Mouse (Mus musculus): ENCODE measurements at regions not wholly inside any gene's neighbourhood (a gene's known extent, or its start where the extent isn't known, plus 50 kb on each side); places are given as distances from the start of the nearest gene placed in this dataset.

DNA sequence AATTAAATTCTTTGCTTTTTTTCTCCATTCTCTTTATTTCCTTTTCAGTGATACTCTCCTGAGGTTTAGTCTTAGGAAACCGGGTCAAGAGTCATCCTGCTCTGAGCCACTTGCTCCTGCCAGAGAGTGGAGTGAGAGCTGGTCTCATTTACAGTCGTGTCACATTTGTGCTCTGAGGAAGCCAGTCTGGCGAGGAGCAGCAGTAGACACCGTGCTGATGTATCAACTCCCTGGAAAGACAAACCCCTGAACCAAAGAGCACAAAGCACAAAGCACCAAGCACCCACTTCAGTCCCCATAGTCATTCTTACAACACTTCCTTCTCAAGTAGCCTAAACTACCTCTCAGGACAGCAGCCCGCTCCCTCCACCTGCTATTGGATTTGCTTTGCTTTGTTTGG lies 390.7 kb downstream of the Wdr11 start:
- DNase-seq (ENCODE audit: low read depth, low spot score) = no peak

DNA sequence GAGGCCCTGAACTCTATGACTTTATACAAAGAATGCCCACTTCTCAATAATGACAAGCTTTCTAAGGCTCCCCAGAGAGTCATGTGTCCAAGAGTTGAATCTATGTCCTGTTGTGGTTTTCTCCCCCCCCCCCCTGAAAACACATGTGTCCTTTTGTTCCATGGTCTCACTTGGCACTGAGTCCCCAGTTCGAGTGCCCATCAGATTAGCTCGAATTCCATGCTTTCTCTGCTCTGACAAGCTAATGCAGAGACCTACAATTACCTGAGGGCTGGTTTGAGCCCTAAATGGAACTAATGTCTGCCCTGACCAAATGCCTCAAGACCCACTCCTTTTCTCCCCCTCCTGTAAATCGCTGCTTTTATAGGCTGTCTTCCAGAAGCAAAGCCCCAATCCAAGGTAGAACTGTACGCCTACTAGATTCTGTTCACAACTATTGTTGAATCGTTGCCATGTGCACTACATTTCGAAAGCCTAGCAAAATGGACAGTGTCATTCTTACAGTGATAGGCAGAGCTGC lies 392.0 kb downstream of the Wdr11 start:
- no peak for DNase-seq (ENCODE audit: low read depth, low spot score)

DNA sequence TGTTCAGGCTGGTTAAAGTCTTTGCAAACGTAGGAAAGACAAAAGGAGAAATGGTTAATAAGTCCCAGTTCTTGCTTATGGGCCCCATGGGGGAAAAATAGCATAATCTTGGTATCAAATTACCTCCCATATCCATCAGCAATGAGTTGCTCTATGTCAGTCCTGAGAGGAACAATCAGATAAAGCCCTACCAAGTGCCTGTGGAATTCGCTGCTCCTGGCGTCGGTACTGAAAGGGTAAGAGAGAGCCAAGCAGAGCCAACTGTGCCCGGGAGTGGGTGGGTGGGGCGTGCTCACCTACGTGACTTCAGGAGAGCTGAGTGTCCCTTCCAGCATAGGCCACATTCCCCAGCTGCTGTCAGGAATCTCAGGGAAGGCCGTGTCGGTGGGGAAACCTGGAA lies 392.7 kb downstream of the Wdr11 start:
- DNase-seq (ENCODE audit: low read depth, low spot score) = no peak

DNA sequence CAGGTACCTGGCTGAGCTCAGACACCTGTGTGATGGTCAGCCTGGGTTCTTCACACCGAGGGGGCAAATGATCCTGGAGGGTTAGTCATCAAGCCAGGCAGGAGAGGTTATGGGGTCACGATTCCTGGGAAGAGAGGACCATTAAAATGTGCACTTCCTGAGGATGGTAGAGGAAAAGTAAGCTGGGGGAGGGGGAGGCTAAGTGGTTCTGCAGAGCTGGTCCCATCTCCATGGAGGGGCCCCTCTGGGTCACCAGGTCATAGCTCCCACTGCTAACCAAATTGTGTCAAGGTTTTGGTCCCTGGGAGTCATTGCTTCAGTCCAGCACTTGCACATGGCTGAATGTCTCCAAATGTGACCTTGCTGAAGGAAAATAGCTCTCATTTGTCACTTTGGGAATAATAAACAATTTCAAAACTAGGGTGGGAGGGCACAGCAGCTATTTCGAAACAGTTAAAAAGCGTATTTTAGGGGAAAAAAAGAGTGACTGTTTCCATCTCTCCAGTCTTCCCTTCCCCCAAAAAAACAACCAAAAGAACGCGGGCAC lies 395.5 kb downstream of the Wdr11 start:
- DNase-seq (ENCODE audit: low read depth, low spot score) = no peak

DNA sequence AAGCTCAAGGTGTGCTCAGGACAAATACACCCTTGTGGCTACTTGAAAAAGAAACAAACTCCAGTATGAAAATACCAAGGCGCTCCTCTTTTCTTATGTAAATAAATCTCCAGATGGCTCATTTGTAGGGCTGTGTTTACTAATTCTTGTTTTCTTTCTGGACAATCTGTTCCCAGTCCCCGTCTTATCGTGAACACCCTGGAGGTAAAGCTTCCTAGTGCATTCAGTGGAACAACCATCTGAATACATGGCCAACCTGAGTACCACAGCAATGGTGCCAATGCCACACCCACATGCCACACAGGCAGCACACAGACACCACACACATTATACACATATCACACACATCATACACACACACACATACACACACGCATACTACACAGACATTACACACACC lies 396.1 kb downstream of the Wdr11 start:
- DNase-seq (ENCODE audit: low read depth, low spot score) = no peak

DNA sequence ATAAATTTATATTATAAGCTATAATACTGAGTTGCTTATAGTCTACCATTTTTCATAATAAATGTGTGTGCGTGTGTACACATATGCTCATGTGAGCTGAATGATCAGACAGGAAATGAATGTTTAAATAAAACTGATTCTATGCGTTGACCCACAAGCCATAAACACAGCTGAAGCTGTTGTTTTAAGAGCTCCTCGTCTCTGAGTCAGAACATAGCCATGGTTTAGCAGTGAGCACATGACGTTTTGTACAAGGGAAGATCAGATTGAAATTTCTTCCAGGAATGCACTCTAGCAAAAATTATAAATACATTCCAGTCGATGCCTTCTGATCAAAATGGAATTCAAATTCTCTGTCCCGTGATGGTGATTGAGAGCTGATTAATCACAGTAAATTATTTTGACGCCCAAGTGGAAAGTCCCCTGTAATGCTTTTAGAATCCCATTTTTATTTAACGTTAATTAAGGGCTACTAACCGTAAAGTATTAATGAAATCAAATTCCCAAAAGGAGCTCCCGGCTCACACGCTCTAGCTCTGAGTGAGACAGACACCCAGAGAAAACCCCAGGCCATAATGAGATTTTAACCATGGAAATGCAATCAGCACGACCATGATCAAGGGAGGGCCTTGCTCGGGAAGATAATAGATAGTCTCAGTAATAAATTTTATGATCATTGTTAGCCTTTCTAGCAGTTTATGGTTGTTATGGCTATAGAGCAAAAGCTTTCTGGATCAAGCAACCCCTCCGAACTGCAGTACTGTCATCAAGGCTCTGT lies 402.0 kb downstream of the Wdr11 start:
- no peak for DNase-seq (ENCODE audit: low read depth, low spot score)

DNA sequence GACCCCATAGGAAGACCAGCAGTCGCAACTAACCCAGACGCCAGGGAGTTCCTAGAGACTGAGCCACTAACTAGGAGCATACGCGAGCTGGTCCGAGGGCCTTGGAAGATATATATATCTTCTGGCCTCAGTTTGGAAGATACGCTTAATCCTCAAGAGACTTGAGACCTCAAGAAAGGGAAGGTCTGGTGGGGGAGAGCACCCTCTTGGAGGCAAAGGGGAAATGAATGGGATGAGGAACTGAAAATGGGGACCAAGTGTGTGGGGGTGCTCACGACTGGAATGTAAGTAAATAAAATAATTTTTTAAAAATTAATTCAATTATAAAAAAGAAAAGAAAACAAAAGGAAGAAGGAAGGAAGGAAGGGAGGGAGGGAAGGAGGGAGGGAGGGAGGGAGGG lies 403.9 kb downstream of the Wdr11 start:
- no peak for DNase-seq (ENCODE audit: low read depth, low spot score)

DNA sequence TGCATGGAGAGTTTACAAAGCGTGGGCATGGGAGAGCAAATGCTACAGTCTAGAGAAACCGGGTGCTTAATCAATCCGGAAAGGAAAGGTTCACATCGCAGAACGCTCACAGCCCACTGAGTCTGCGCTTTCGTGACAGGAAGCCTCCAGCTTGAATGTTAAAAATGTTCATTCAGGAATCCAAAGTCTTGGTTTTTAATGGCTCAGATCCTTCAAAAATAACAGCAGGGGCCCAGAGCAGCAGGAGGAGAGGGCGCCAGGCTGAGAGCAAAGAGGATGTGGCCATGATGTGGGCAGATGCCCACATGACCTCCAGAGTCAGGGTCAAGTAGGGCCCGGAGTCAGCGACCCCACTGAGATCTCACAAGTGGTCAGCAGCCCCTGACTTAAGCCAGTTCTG lies 409.4 kb downstream of the Wdr11 start:
- no peak for DNase-seq (ENCODE audit: low read depth, low spot score)

DNA sequence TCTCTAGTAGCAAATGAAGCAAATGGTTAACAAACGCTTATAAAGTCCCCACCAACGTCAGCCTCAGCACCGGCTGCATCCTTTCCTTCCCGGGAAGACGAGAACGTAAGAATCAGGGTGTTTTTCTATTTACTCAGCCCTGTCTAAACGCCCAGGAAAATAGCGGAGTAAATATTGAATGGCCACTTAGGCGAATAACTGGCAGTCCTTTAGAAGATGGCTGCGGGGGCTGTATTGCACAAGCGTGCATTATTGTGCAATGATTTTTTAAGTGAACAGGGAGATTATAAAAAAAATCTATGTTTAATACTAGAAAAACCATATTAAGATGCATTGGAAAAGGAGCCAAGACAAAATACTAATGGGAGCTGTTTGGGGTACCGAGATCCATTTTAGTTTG lies 410.3 kb downstream of the Wdr11 start:
- DNase-seq (ENCODE audit: low read depth, low spot score) = no peak

DNA sequence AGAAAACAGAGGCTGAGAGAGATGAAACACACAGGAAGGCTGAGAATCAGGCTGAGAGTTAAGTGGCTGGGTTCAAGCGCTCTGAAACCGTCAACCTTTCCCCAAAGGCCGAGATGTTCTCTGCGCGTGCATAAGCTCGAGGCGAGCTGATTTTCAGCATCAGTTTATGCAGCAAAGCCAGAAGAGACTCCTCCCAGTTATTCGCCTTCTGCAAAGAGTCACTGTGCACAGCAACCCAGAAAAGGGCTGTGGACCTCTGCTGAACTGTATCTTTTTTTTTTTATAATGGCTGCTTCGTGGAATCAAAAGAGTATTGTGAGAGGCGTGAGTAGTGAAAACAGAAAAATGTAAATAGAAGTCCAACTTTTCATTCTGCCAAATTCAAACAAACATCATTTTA lies 413.7 kb downstream of the Wdr11 start:
- no peak for DNase-seq (ENCODE audit: low read depth, low spot score)

DNA sequence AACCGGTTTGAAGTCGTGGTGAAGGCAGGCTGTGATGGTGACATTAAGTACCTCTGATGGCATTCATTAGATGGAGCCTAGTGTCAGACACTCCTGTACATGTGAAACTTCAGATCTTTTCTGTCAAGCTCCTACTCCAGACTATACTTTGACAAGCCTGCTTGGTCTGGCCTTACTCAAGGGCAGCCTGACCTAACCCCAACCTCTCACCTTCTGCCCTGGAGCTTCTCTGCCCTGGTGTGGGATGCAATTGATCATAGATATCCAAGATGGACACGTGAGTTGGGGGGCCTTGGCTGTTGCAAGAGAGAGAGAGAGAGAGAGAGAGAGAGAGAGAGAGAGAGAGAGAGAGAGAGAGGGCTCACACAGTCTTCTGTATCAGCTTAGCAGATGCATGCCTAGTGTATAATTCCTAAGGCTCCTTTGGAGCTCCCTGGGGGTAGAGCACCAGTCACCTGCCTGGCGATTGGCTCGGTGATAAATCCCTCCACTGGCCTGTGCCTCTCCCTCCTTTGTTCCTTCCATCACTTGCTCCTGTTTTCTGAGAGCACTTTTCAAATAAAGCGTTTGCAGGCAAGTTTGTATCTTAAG lies 416.4 kb downstream of the Wdr11 start:
- DNase-seq (ENCODE audit: low read depth, low spot score) = no peak

DNA sequence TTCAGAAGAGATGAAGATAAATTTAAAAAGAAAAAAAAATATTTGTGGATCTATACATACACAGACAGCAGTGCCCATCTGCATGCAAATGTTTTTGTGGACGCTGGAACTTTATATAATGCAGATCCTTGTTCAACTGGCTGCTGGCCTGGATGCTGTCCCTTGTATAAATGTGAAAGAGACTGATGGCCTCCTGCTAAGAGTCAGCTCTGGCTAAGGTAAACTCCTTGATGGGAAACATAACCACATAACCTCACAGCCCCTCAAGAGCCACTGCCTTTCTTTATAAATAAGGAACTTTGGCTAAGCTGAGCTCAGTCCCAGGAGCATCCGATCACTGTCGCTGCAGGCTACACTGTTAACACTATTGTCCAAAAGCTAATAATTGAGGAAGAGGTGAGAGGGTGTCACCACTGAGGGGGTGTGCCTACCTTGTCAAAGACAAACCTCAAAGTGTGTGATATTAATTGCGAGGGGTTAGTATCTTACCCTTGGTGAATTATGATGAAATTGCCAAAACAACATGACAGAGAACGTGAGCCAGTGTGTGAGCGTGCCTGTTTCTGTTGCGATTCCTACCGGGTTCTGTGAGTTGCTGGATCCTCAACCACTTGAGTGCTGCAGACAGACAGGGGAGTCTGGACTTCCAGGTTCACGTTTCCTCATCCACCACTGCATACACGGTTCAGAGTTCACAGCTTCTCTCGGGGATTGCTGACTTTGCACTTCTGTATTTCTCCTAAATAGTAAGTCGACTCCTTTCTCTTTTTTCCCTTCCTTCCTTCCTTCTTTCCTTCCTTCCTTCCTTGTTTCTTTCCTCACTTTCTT lies 417.1 kb downstream of the Wdr11 start:
- DNase-seq (ENCODE audit: low read depth, low spot score) = no peak

DNA sequence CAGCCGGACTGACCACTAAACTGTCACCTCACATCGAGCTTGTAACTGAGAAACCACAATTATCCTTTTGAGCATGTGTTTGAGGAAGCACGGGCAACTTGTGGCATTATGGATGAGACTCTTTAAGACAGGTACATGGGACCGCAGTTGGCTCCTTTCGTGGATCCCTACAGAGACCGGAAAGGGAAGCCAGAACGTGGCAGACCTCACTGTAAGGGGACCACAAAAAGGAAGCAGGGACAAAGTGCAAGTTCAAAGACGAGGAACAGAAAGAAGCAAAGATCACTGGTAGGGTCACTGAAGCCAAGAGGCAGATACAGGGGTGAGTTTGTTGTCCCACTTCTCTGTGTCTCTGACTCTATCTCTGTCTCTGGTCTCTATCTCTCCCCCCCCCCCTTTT lies 420.4 kb downstream of the Wdr11 start:
- DNase-seq (ENCODE audit: low read depth, low spot score) = no peak

DNA sequence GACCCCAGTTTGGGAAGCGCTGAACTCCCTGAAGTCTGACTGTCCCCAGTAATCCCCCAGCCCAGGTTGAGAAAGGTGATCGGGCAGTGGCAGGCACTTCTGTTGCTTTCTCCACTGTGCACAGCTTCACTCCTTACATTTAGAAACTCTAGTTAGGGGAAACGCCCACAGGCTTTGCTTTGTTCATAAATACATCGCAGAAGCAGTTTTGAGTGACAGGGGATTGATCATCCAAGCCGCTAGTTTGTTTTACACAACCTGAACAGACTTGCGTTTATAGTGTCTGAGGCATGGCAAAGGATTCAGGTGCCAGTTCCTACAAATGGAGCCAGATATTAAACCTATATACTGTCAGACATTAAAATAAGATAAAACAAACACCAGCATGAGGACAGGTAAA lies 421.4 kb downstream of the Wdr11 start:
- no peak for DNase-seq (ENCODE audit: low read depth, low spot score)

DNA sequence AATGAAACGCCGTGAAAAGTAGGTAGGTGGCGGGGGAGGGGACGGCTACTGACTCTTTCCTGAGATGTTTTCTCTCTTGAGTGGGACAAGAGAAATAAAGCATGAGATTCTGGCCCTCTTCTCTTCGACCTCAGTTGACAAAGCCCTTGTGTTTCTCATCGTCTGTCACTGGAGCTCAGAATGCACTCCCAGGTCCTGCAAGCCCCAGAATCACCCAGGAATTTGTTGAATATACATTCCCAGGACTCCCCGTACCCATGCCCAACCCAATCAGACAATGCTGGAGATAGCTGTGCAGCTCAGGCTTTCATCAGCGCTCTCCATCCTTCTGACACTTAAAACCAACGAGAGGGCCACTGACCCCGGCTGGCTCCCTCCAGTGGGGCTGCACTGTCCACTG lies 422.9 kb downstream of the Wdr11 start:
- no peak for DNase-seq (ENCODE audit: low read depth, low spot score)

DNA sequence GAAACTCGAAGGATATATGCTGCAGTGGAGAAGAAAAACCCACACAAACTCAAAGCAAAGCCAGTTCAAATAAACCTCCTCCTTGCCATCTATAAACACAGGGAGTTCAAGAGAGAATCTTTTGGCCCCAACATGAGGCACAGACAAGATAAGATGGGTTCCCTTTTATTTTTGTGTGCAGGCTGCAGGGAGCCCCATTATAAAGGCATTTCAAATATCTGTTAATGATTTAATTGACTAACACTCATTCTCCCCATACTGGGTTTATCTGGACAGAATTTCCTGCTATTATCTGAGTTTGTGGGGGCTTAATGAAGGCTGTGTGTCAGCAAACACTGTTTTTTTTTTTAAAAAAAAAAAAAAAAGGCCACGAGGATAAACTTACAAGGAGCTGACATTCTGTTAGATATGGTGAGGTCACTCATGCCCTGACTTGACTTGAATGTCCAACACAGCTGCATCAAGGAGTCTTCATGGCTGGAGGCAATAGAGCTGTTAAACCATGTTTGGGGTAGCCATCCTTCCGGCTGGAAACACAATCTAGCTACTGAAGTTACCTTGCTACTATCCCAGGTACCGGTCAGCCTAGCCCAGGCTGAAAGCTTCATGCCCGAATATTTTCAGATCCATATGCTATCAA lies 423.8 kb downstream of the Wdr11 start:
- DNase-seq (ENCODE audit: low read depth, low spot score) = no peak

DNA sequence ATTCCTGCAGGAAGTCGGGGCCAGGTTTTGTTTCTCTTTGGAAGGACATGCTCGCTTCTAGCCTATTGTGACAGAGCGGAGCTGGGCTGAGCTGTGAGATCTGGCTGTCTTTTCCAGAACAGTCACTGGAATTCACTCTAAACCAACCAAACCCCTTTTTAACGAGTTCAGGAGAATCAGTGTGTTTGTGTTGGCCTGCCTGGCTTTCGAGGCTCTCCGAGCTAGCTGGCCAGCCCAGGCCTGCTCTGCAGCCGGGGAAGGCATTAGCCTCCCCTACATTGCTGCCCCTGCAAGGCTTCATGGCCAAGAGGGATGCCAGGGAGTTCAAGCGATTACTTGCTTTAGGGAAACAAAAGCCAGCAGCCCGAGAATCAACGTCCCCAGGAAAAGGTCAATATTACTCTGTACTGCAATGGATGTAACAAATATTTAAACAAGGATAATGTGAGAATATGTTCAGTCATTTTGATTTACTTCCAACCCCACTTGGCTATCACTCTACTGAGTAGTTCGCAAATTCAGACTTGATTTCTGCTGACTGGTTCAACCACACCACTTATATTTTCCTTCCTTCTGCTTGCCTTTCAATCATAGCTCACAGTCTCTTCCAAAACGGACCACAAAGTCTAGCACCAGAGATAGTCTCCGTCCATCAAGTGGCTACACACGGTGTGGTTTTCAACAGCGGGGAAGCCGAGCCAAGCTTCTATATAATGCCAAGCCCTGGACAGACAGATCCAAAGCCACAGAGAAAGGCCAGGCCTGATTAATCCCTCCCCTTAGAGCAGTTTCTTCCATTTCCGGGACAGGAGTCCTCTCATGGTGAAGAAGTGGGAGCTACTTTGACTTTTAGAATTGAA lies 424.6 kb downstream of the Wdr11 start:
- no peak for DNase-seq (ENCODE audit: low read depth, low spot score)

DNA sequence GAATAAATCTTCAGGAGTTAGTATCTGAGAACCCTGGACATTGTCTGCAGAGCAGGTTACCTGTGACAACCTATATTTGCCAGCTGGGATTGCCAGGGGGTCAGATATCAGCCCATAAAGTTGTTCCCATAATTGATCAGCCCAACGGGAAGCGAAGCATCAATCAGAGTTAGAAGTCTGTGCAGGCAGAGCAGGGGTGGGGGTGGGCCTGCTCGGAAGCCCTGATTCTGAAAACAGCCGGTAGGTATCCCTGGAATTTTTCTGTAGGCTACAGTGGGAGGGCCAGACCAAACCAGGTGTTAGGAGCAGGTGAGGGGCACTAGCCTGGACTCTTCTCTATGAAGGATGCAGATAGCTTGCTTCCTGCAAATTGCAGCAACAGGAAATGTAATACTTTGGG lies 427.2 kb downstream of the Wdr11 start:
- no peak for DNase-seq (ENCODE audit: low read depth, low spot score)

DNA sequence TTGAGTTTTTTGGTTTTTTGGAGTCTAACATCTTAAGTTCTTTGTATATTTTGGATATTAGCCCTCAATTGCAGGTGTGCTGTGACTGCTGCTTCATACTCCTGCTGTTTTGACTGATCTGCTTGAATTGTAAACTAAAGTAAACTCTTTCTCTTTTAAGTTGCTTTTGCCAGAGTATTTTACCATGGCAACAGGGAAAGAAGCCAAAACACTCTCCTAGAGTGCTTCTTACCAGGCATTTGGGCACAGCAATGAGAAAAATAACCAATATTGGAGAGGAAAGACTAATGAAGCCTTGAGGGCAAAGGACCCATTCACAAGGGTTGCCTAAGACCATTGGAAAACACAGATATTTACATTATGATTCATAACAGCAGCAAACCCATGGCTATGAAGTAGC lies 437.3 kb downstream of the Wdr11 start:
- DNase-seq (ENCODE audit: low read depth, low spot score) = no peak

DNA sequence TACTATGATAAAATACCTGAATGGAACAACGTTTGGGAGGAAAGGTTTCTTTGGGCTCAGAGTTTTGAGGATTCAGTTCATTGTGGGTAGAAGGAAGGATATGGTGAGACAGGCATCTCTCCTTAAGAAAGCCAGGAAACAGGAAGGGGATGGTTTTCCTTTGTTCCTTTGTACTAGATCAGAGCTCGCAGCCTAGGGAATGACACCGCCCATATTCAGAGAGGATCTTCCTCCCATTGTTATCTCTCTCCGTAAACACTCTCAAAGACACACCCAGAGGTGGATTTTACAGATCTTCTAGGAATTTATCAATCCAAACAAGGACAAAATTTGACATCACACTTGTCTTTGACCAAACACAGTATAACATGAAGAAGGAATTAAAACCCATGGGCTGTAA lies 439.0 kb downstream of the Wdr11 start:
- no peak for DNase-seq (ENCODE audit: low read depth, low spot score)

DNA sequence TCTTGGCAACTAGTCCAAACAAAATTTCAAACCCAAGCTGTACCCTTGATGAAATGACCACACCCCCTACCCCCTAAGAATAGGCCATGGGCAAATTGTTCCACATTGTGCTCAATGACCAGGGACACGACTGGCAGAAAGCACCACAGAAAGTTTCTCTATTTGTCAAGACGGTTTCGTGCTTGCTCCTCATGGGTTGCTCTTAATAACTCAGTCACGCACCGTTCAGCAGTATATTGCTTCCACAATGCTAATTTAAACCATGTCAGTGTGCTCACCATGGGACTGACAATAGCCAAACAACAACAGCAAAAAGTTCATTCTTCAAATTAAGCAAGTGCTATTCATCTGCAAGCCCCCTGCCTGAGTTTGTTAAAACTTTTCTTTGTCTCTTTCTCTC lies 444.6 kb downstream of the Wdr11 start:
- DNase-seq (ENCODE audit: low read depth, low spot score) = no peak

All from WW6 (cell line).